20 mouse cellular contexts compared by ENCODE assay signal in genomic region chr6:101384476-101384875, GRCm38 (mm10). TPM values are rescaled to one million over a fixed set of nuclear protein-coding genes. Genes with fewer than 3 reads are reported as not detected.
DNase-seq lines count a peak whose midpoint lies in the region; ATAC-seq and TF ChIP-seq lines count a peak whose summit lies in the region.
"Had no signal": no experiment of that assay in that cellular context is flagged by ENCODE, and none has a peak within 500 bp of the region (broad histone marks: within the 10 kb centered on the region; RNA-seq: fewer than 3 reads in every experiment).

No protein-coding gene starts in this region.

- no peaks in the 10 kb centered on the region for H3K4me1 ChIP-seq in hindbrain, postnatal 0 days (ENCODE audit: insufficient read depth, low read length)
- peaks cover 6% of the 10 kb centered on the region; the same call in 1 of the 2 replicates for H3K4me1 ChIP-seq in hindbrain, embryonic 10.5 days (replicated peaks)
- H3K4me1 ChIP-seq: embryonic facial prominence, embryonic 15.5 days had no signal

- peak; percentile 43 for DNase-seq in adrenal gland, adult 2 months
- no peak for DNase-seq in adrenal gland, adult 8-10 months
- no peak for DNase-seq in hindbrain, postnatal 0 days (ENCODE audit: low spot score)
- no peak for DNase-seq in hindbrain, embryonic 10.5 days (ENCODE audit: low spot score)
- DNase-seq in 3T3-L1 (ENCODE audit: low read depth, low spot score): peak; percentile 38
- peak; percentile 11 for DNase-seq in neural tube, embryonic 10.5 days (ENCODE audit: extremely low spot score, low spot score)
- DNase-seq in cerebellum, adult 11 months: no peak
- no peak for DNase-seq in left cerebral cortex, adult 2 months (ENCODE audit: extremely low spot score in 1 of 2, low spot score in 2 of 2)
- DNase-seq: cerebellum, adult 8-10 months; cerebellum, postnatal 14 days; embryo, embryonic 11 days; gastrocnemius, postnatal 36 days; heart, postnatal 36 days; kidney, adult 11 months had no signal

- H3K27ac ChIP-seq in hindbrain, postnatal 0 days: peak overlapping the region; percentile 60
- H3K27ac ChIP-seq in hindbrain, embryonic 10.5 days: no peak overlapping the region
- no peak overlapping the region for H3K27ac ChIP-seq in left cerebral cortex, adult 2 months
- H3K27ac ChIP-seq: embryonic facial prominence, embryonic 15.5 days; forebrain, embryonic 15.5 days; heart, embryonic 13.5 days; hindbrain, embryonic 13.5 days had no signal

- H3K27me3 ChIP-seq in hindbrain, postnatal 0 days (ENCODE audit: insufficient read depth, low read length): no peaks in the 10 kb centered on the region; the same call in 1 of the 2 replicates
- peaks cover 13% of the 10 kb centered on the region for H3K27me3 ChIP-seq in hindbrain, embryonic 10.5 days (ENCODE audit: insufficient read depth, poor library complexity, severe bottlenecking)
- H3K27me3 ChIP-seq: CH12.LX; embryonic facial prominence, embryonic 15.5 days; forebrain, embryonic 15.5 days; heart, embryonic 13.5 days had no signal

- intact Hi-C loops in left cerebral cortex, adult 2 months (cut with DNase I): no loop called here

- TF ChIP-seq CTCF in hindbrain, postnatal 0 days (IDR thresholded peaks at IDR 0.05; ENCODE audit: low read depth): no peak
- TF ChIP-seq CTCF in left cerebral cortex, adult 2 months (IDR thresholded peaks at IDR 0.05): no peak

- no peak overlapping the region for H3K9ac ChIP-seq in hindbrain, postnatal 0 days (replicated peaks; ENCODE audit: low read length)
- H3K9ac ChIP-seq: embryonic facial prominence, embryonic 15.5 days; forebrain, embryonic 15.5 days; heart, embryonic 13.5 days; hindbrain, embryonic 13.5 days had no signal

- no peaks in the 10 kb centered on the region for H3K9me3 ChIP-seq in hindbrain, postnatal 0 days (ENCODE audit: low read length)
- H3K9me3 ChIP-seq in hindbrain, embryonic 10.5 days: 0 out of 2 replicates have a peak, but pooled peaks cover 5% of the 10 kb centered on the region
- H3K9me3 ChIP-seq: embryonic facial prominence, embryonic 15.5 days; forebrain, embryonic 15.5 days; hindbrain, embryonic 13.5 days had no signal

- no peak overlapping the region for H3K4me3 ChIP-seq in hindbrain, postnatal 0 days (ENCODE audit: low read length)
- no peak overlapping the region for H3K4me3 ChIP-seq in hindbrain, embryonic 10.5 days
- H3K4me3 ChIP-seq in left cerebral cortex, adult 2 months: no peak overlapping the region
- H3K4me3 ChIP-seq: embryonic facial prominence, embryonic 15.5 days; forebrain, embryonic 15.5 days; heart, embryonic 13.5 days; hindbrain, embryonic 13.5 days had no signal

- no peak overlapping the region for H3K4me2 ChIP-seq in hindbrain, postnatal 0 days (ENCODE audit: low read depth, low read length)
- H3K4me2 ChIP-seq: embryonic facial prominence, embryonic 15.5 days; forebrain, embryonic 15.5 days; heart, embryonic 13.5 days; hindbrain, embryonic 13.5 days had no signal

- H3K36me3 ChIP-seq in hindbrain, postnatal 0 days (ENCODE audit: insufficient read depth, low read length): no peaks in the 10 kb centered on the region
- no peaks in the 10 kb centered on the region for H3K36me3 ChIP-seq in hindbrain, embryonic 10.5 days
- H3K36me3 ChIP-seq: embryonic facial prominence, embryonic 15.5 days; forebrain, embryonic 15.5 days; heart, embryonic 13.5 days; hindbrain, embryonic 13.5 days had no signal

- ATAC-seq in hindbrain, postnatal 0 days: no peak

- 62% methylated on average over 6 of the region's 6 CpGs for WGBS in hindbrain, postnatal 0 days
- WGBS in hindbrain, embryonic 10.5 days: 81% methylated on average over 6 of the region's 6 CpGs

RNA-seq across cellular contexts. Expression of gene Pdzrn3, which starts 6.8 kb away (rescaled TPM):
- total RNA-seq in adrenal gland, adult 2 months (2021): 10 to 100 TPM; 20.4 to 23.3 TPM
- 27.8 and 31.9 TPM in 2 replicates for polyA plus RNA-seq in adrenal gland, adult 2 months (2012; rRNA removed)
- total RNA-seq in adrenal gland, adult 8-10 months (2022): 10 to 100 TPM; 25.2 to 31.1 (median 28.7) TPM
- total RNA-seq in hindbrain, postnatal 0 days (2014; rRNA removed): 35.3 and 37.1 TPM in 2 replicates
- polyA plus RNA-seq in hindbrain, postnatal 0 days (2015; fragmentation: Nextera tagmentation; extraction: Ambion mirVana): 10.6 and 11.2 TPM in 2 replicates
- 6.7 and 13.2 TPM in 2 replicates for polyA plus RNA-seq in hindbrain, embryonic 10.5 days (2016; fragmentation: Nextera tagmentation; extraction: Ambion mirVana)
- 10 to 100 TPM; 47.9 to 50.8 TPM for total RNA-seq in left cerebral cortex, adult 2 months (2021)
- total RNA-seq: CH12.LX; common myeloid progenitor, adult 5-6 weeks had no signal

Comparison
In these comparisons a context has a peak if more than half of its experiments do, and no peak if none do; other contexts are left out.
1. DNase-seq: peak in adrenal gland, adult 2 months (single experiment), 3T3-L1 (single experiment) and neural tube, embryonic 10.5 days (single experiment); none in adrenal gland, adult 8-10 months (single experiment), hindbrain, postnatal 0 days (single experiment), hindbrain, embryonic 10.5 days (single experiment), cerebellum, adult 11 months (single experiment) and left cerebral cortex, adult 2 months (0 of 2).